Comparison of ENCODE assay signal across 1 mouse cellular context in genomic region chr7:45015957-45016612, GRCm38 (mm10).
A peak's percentile ranks its signal among the peaks of the same experiment; 100 is the strongest.
TF ChIP-seq lines count a peak whose summit lies in the region.

Gene Scaf1, minus strand, starts transcription at chr7:45016363.

TF ChIP-seq in CH12.LX, 34 proteins besides CTCF, POLR2A, EP300 and RAD21 (continued from another document):
- peak; percentile 26; the same call in 1 of the 2 replicates for TF ChIP-seq NELFE (IDR thresholded peaks at IDR 0.05; ENCODE audit: low read depth, low read length)
- peak; percentile 83; the same call in 1 of the 2 replicates for TF ChIP-seq E2F4 (IDR thresholded peaks at IDR 0.05; ENCODE audit: insufficient replicate concordance, low read depth, low read length)
- TF ChIP-seq ZMIZ1 (IDR thresholded peaks at IDR 0.05; ENCODE audit: low read depth, low read length), result no peak
- peak; percentile 61; the same call in 1 of the 2 replicates for TF ChIP-seq MAX (IDR thresholded peaks at IDR 0.05; ENCODE audit: low read length)
- TF ChIP-seq USF2 (conservative IDR thresholded peaks at IDR 0.05; ENCODE audit: low read depth, low read length), result peak; percentile 40; the same call in 1 of the 2 replicates
- peak; percentile 84 for TF ChIP-seq MAZ (IDR thresholded peaks at IDR 0.05; ENCODE audit: low read depth, low read length)
- no peak for TF ChIP-seq PAX5 (IDR thresholded peaks at IDR 0.05; ENCODE audit: low read length)
- TF ChIP-seq ELF1 (IDR thresholded peaks at IDR 0.05; ENCODE audit: low read depth, low read length), result peak; percentile 86
- TF ChIP-seq JUND (conservative IDR thresholded peaks at IDR 0.05; ENCODE audit: low read depth, low read length), result no peak
